In the genomic region with DNA sequence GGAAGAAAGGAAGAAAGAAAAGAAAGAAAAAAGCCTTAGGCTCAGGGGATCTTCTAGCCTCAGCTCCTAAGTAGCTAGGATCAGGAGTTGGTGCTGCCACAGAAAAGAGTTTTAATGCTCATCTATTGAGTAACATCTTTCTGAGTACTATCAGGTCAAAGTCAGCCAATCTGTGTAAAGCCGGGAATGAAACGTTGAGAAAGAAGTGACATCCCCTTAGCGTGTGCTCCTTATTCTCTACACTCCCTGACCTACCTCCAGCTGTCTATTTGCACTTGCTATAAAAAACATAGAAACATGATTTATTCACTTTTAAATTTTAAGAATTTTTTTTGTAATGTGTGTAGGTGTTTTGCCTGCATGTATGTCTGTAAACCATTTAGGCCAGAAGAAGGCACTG, we compare ENCODE assay signal across 16 mouse cellular contexts.
"Had no signal": no experiment of that assay in that cellular context is flagged by ENCODE, and none has a peak within 500 bp of the region (broad histone marks: within the 10 kb centered on the region; RNA-seq: fewer than 3 reads in every experiment).

No protein-coding gene starts in this region.

- H3K36me3 ChIP-seq: neural tube, embryonic 13.5 days; neural tube, embryonic 15.5 days; stomach, embryonic 15.5 days had no signal

- H3K27ac ChIP-seq: neural tube, embryonic 13.5 days; neural tube, embryonic 15.5 days; stomach, embryonic 15.5 days; stomach, postnatal 0 days had no signal

- DNase-seq: retina, postnatal 1 day; right cerebral cortex, adult 18-20 months; right cerebral cortex, postnatal 14 days; right cerebral cortex, postnatal 25 days; right cerebral cortex, postnatal 4 days; spleen, adult 18-20 months; thymus, adult 18-20 months; thymus, adult 2 months; thymus, postnatal 14 days; thymus, postnatal 25 days; thymus, postnatal 36 days; thymus, postnatal 4 days had no signal

- H3K4me2 ChIP-seq: neural tube, embryonic 13.5 days; neural tube, embryonic 15.5 days; stomach, embryonic 15.5 days had no signal

- H3K4me3 ChIP-seq: neural tube, embryonic 13.5 days; neural tube, embryonic 15.5 days; stomach, embryonic 15.5 days had no signal

- H3K27me3 ChIP-seq: neural tube, embryonic 13.5 days; neural tube, embryonic 15.5 days; stomach, embryonic 15.5 days had no signal

- H3K9me3 ChIP-seq: neural tube, embryonic 13.5 days; neural tube, embryonic 15.5 days; stomach, embryonic 15.5 days had no signal

- H3K9ac ChIP-seq: neural tube, embryonic 13.5 days; neural tube, embryonic 15.5 days; stomach, embryonic 15.5 days had no signal
